Mouse (Mus musculus) heart, embryonic 11.5 days (tissue): ENCODE results near the gene Atl3. TPM values are rescaled to one million over a fixed set of nuclear protein-coding genes. Genes with fewer than 3 reads are reported as not detected.

Source experiments
- ATAC-seq: fragments of 200-750 bp; cut with Nextera tagmentation; replicated peaks from 2 replicates; pipeline ENCODE4 v1.8.0; 2017; ENCODE audit warnings: moderate library complexity; ENCODE audit not compliant: insufficient number of reproducible peaks, low FRiP score, low TSS enrichment
- H3K27ac ChIP-seq: fragments of 300-500 bp; sonication (generic); 2 replicates; pipeline ENCODE4 v1.5.1; 2014; ENCODE audit warnings: mild to moderate bottlenecking, low read depth, low read length
- H3K27me3 ChIP-seq: fragments of 300-500 bp; sonication (generic); 2 replicates; pipeline ENCODE4 v1.6.1; 2014; ENCODE audit warnings: mild to moderate bottlenecking, low read length, mixed read lengths; ENCODE audit not compliant: control insufficient read depth, insufficient read depth
- H3K36me3 ChIP-seq: fragments of 300-500 bp; sonication (generic); 2 replicates; pipeline ENCODE4 v1.6.1; 2014; ENCODE audit warnings: mild to moderate bottlenecking, low read length, moderate library complexity, mixed read lengths; ENCODE audit not compliant: control insufficient read depth, insufficient read depth
- H3K4me1 ChIP-seq: fragments of 300-500 bp; sonication (generic); 2 replicates; pipeline ENCODE4 v1.6.1; 2014; ENCODE audit warnings: low read length; ENCODE audit not compliant: control insufficient read depth, insufficient read depth
- H3K4me2 ChIP-seq: fragments of 300-500 bp; sonication (generic); 2 replicates; pipeline ENCODE4 v1.6.1; 2014; ENCODE audit warnings: mild to moderate bottlenecking, moderate library complexity
- H3K4me3 ChIP-seq: fragments of 300-500 bp; sonication (generic); 2 replicates; pipeline ENCODE4 v1.5.1; 2014; ENCODE audit warnings: low read depth, low read length
- H3K9ac ChIP-seq: fragments of 300-500 bp; sonication (generic); 2 replicates; pipeline ENCODE4 v1.6.1; 2014; ENCODE audit warnings: mild to moderate bottlenecking, low read depth, low read length, moderate library complexity
- H3K9me3 ChIP-seq: fragments of 300-500 bp; sonication (generic); replicated peaks from 2 replicates; pipeline ENCODE4 v1.6.1; 2016; ENCODE audit warnings: low read length; ENCODE audit not compliant: control insufficient read depth
- WGBS: fragments of 180-500 bp; shearing (Covaris S2); extraction: QIAGEN DNeasy Blood & Tissue Kit; methylation state at CpG from one replicate; pipeline ENCODE4 v1.1.7; 2014; ENCODE audit not compliant: insufficient replicate concordance; 5-methylcytosine and 5-hydroxymethylcytosine counted together
- polyA plus RNA-seq: library from polyadenylated mRNA; unstranded; fragments of >200 nt; fragmentation: Nextera tagmentation; extraction: Ambion mirVana; gene quantifications from 2 replicates; pipeline ENCODE4 v1.2.1, GENCODE M21; 2014

The Atl3 gene
- polyA plus RNA-seq, 1 experiment from 2014 or later, result 9.5 TPM

- Histone ChIP-seq H3K27me3 (no peaks in the 10 kb centered on the region), H3K9me3 (no peaks in the 10 kb centered on the region), H3K4me1 (peaks cover 5% of the 10 kb centered on the region), H3K9ac (peak overlapping the region; percentile 100), H3K27ac (0 out of 2 replicates have a peak overlapping the region, but pooled peaks have one; percentile 100), H3K36me3 (peaks cover 2% of the 10 kb centered on the region; the same call in 1 of the 2 replicates), H3K4me2 (peak overlapping the region; percentile 79), H3K4me3 (peak overlapping the region; percentile 99)
- ATAC-seq, result no peak
- WGBS, result 11% methylated on average over 12 of the region's 12 CpGs
These were observed 12.1 kb upstream of the Atl3 start for GRCm38 (mm10) chr19:7481541-7482265.

GRCm38 (mm10) chr19:7482266-7482598, 11.6 kb upstream of the Atl3 start:
- peak overlapping the region; percentile 100 for H3K9ac ChIP-seq
- H3K9me3 ChIP-seq, result no peaks in the 10 kb centered on the region
- H3K27ac ChIP-seq, result peak overlapping the region; percentile 100
- peaks cover 5% of the 10 kb centered on the region for H3K4me1 ChIP-seq
- no peaks in the 10 kb centered on the region for H3K27me3 ChIP-seq
- H3K4me2 ChIP-seq, result peak overlapping the region; percentile 79
- peak overlapping the region; percentile 99 for H3K4me3 ChIP-seq
- H3K36me3 ChIP-seq, result no peaks in the 10 kb centered on the region
- WGBS, result 1% methylated on average over 7 of the region's 7 CpGs
- no peak for ATAC-seq

- WGBS, result 1% methylated on average over 80 of the region's 80 CpGs
- no peaks in the 10 kb centered on the region for H3K27me3 ChIP-seq
- peak; percentile 90 for ATAC-seq
- no peaks in the 10 kb centered on the region for H3K36me3 ChIP-seq
- H3K4me3 ChIP-seq, result peak within 1 kb of the TSS; percentile 99
- H3K9ac ChIP-seq, result peak within 1 kb of the TSS; percentile 100
- H3K4me2 ChIP-seq, result peak within 1 kb of the TSS; percentile 79
- H3K27ac ChIP-seq, result peak within 1 kb of the TSS; percentile 100
- peaks cover 5% of the 10 kb centered on the region for H3K4me1 ChIP-seq
- no peaks in the 10 kb centered on the region for H3K9me3 ChIP-seq
These were observed 11.0 kb upstream of the Atl3 start, which contains the start of gene Rtn3 for GRCm38 (mm10) chr19:7482599-7483511. Gene Rtn3 (minus strand): TSS chr19:7483281.

DNA sequence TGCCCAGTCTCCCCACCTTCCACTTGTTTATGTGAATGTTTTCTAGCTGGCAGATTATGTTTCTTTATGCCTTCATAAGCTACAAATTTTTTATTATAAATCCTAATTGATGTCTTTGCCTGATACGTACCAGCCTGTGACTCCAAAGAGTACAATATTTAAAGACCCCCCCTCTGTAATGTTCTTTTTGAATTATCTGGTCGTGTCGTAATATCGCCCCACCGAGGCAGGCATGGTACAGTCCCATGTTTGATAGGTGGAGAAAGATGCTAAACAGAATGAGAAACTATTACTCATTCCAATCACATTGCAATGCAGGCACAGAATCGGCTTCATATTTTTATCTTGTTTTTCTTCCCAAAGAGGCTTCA, 10.3 kb upstream of the Atl3 start:
- H3K9me3 ChIP-seq, result no peaks in the 10 kb centered on the region
- H3K4me2 ChIP-seq, result peak overlapping the region; percentile 79
- H3K4me1 ChIP-seq, result peaks cover 5% of the 10 kb centered on the region
- 1% methylated on average over 6 of the region's 6 CpGs for WGBS
- H3K9ac ChIP-seq, result peak overlapping the region; percentile 56
- peak; percentile 39; the same call in 1 of the 2 replicates for ATAC-seq
- H3K36me3 ChIP-seq, result no peaks in the 10 kb centered on the region
- peak overlapping the region; percentile 100; the same call in 1 of the 2 replicates for H3K27ac ChIP-seq
- peak overlapping the region; percentile 99 for H3K4me3 ChIP-seq
- no peaks in the 10 kb centered on the region for H3K27me3 ChIP-seq

DNA sequence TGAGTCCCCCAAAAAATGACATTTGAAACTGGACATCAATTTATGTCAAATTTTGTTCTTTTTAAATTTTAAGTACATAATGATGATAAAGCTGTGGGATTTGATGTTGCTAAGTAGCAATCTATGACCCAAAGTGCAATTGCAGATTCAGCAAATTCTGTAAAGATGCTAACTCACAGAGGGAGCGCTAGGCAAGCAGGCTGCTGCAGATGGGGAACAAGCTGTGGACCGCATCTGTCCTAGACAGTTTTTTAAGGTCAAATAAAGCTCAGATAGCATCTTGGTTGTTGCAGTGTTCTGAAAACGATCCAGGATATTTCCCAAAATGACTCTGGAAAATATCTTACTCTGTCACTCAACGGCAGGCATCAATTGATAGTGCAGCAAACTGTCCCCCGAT, 9.8 kb upstream of the Atl3 start:
- no peak overlapping the region; the same call in 1 of the 2 replicates for H3K9ac ChIP-seq
- no peaks in the 10 kb centered on the region for H3K36me3 ChIP-seq
- H3K27ac ChIP-seq, result no peak overlapping the region
- H3K4me1 ChIP-seq, result peaks cover 5% of the 10 kb centered on the region
- peak overlapping the region; percentile 99 for H3K4me3 ChIP-seq
- no peaks in the 10 kb centered on the region for H3K27me3 ChIP-seq
- no peaks in the 10 kb centered on the region for H3K9me3 ChIP-seq
- H3K4me2 ChIP-seq, result peak overlapping the region; percentile 79
- WGBS, result 37% methylated on average over 5 of the region's 5 CpGs
- ATAC-seq, result no peak

DNA sequence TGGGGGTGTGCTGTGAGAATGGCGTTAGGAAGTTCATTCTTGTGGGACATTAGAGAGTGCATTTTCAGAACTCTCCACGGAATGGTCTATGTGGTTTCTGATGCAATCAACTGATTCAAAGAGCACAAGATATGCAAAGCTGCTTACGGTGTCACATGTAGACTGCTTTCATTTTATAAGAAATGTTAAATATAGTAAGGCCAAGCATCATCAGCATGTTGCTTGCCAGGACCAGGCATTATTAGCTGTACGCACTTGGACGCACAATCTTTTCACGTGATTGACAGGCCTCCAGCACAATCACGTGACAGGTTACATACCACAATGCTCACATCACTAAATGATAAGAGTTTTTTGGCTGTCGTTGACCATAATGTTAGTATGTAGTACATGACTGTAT, 6.2 kb upstream of the Atl3 start:
- no peaks in the 10 kb centered on the region for H3K4me1 ChIP-seq
- WGBS, result 74% methylated on average over 8 of the region's 8 CpGs
- H3K9ac ChIP-seq, result no peak overlapping the region
- no peak overlapping the region for H3K4me2 ChIP-seq
- no peaks in the 10 kb centered on the region for H3K27me3 ChIP-seq
- no peaks in the 10 kb centered on the region for H3K9me3 ChIP-seq
- H3K27ac ChIP-seq, result no peak overlapping the region
- no peaks in the 10 kb centered on the region for H3K36me3 ChIP-seq
- ATAC-seq, result no peak
- H3K4me3 ChIP-seq, result no peak overlapping the region

DNA sequence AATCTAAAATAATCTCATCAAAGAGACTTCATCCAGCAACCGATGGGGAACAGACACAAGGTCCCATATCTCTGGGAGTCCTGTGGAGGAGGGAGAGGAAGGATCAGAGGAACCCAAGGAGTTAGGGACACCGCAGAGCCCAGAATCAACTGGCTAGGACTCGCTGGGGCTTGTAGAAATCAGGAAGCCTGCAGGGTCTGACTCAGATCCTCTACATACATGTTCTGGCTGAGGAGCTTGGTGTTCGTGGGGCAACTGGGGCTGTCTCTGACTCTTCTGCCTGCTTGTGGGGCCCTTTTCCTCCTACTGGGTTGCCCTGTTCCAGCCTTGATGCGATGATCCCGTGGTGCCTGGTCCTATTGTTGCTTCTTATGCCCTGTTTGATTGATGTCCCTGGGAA, 1.9 kb upstream of the Atl3 start:
- no peak for ATAC-seq
- no peak overlapping the region for H3K27ac ChIP-seq
- no peak overlapping the region for H3K4me2 ChIP-seq
- no peaks in the 10 kb centered on the region for H3K4me1 ChIP-seq
- H3K27me3 ChIP-seq, result no peaks in the 10 kb centered on the region
- no peaks in the 10 kb centered on the region for H3K9me3 ChIP-seq
- H3K4me3 ChIP-seq, result no peak overlapping the region
- 81% methylated on average over 6 of the region's 6 CpGs for WGBS
- no peak overlapping the region for H3K9ac ChIP-seq
- H3K36me3 ChIP-seq, result no peaks in the 10 kb centered on the region

GRCm38 (mm10) chr19:7492682-7493081, 1.2 kb upstream of the Atl3 start:
- H3K9ac ChIP-seq, result no peak overlapping the region
- no peak overlapping the region for H3K27ac ChIP-seq
- H3K27me3 ChIP-seq, result no peaks in the 10 kb centered on the region
- no peaks in the 10 kb centered on the region for H3K9me3 ChIP-seq
- H3K4me2 ChIP-seq, result no peak overlapping the region
- no peak for ATAC-seq
- no peak overlapping the region for H3K4me3 ChIP-seq
- WGBS, result 86% methylated on average over 2 of the region's 2 CpGs
- H3K36me3 ChIP-seq, result no peaks in the 10 kb centered on the region
- H3K4me1 ChIP-seq, result no peaks in the 10 kb centered on the region
